Mouse (Mus musculus) erythroid progenitor cell, adult 5-6 weeks (primary cell): ENCODE data around the gene Dnajb4. TPM values are rescaled to one million over a fixed set of nuclear protein-coding genes. Genes with fewer than 3 reads are reported as not detected.

ENCODE experiments used
- ATAC-seq: replicated peaks from 2 replicates; pipeline ENCODE4 v1.8.0; 2016; ENCODE audit warnings: moderate number of reproducible peaks, mild to moderate bottlenecking, moderate TSS enrichment, inconsistent platforms; ENCODE audit not compliant: poor library complexity, low FRiP score, severe bottlenecking
- total RNA-seq, 2 experiments: library from RNA; stranded (forward) in 1 of 2; stranded (reverse) in 1 of 2; fragments of 150-400 nt in 1 of 2; fragments of 186-747, 209-891 nt in 1 of 2; gene quantifications; 2 replicates each; pipeline versions ENCODE4 v1.2.3 to v1.2.4; 2015 to 2017; ENCODE audit warnings: low replicate concordance in 2 of 2

Gene Dnajb4
- total RNA-seq, 2 experiments from 2014 or later = 101 to 106 TPM

- 0 out of 2 replicates have a peak, but pooled peaks have one; percentile 1 for ATAC-seq
Measured at GRCm38 (mm10) chr3:152209177-152209966, 730 bp downstream of the Dnajb4 start.

- ATAC-seq = no peak
Measured at GRCm38 (mm10) chr3:152208096-152208885, 1.8 kb downstream of the Dnajb4 start.

GRCm38 (mm10) chr3:152207156-152207555 is 2.9 kb downstream of the Dnajb4 start:
- ATAC-seq = no peak

GRCm38 (mm10) chr3:152204577-152204976 is 5.5 kb downstream of the Dnajb4 start:
- no peak for ATAC-seq

GRCm38 (mm10) chr3:152203996-152204395 is 6.1 kb downstream of the Dnajb4 start:
- ATAC-seq = no peak

GRCm38 (mm10) chr3:152203411-152203810 is 6.7 kb downstream of the Dnajb4 start:
- ATAC-seq = no peak

GRCm38 (mm10) chr3:152202942-152203341 is 7.2 kb downstream of the Dnajb4 start:
- no peak for ATAC-seq

- ATAC-seq = no peak
Measured at GRCm38 (mm10) chr3:152201651-152202050, 8.5 kb downstream of the Dnajb4 start.

- no peak for ATAC-seq
Measured at GRCm38 (mm10) chr3:152201181-152201580, 8.9 kb downstream of the Dnajb4 start.

- ATAC-seq = no peak
Measured at GRCm38 (mm10) chr3:152199125-152199524, 11.0 kb downstream of the Dnajb4 start.

GRCm38 (mm10) chr3:152197246-152197645 is 12.9 kb downstream of the Dnajb4 start:
- peak; percentile 76 for ATAC-seq

GRCm38 (mm10) chr3:152193635-152194097 is 16.4 kb downstream of the Dnajb4 start:
- ATAC-seq = peak; percentile 85

- no peak for ATAC-seq
Measured at GRCm38 (mm10) chr3:152193177-152193576, 16.9 kb downstream of the Dnajb4 start.

GRCm38 (mm10) chr3:152192238-152192931 is 17.7 kb downstream of the Dnajb4 start:
- no peak for ATAC-seq

GRCm38 (mm10) chr3:152191791-152192237 is 18.3 kb downstream of the Dnajb4 start:
- ATAC-seq = peak; percentile 67

- 0 out of 2 replicates have a peak, but pooled peaks have one; percentile 29 for ATAC-seq
Measured at GRCm38 (mm10) chr3:152190679-152191477, 19.2 kb downstream of the Dnajb4 start.

- no peak for ATAC-seq
Measured at GRCm38 (mm10) chr3:152189306-152189705, 20.8 kb downstream of the Dnajb4 start.

- ATAC-seq = no peak
Measured at GRCm38 (mm10) chr3:152186106-152186505, 24.0 kb downstream of the Dnajb4 start.

- ATAC-seq = no peak
Measured at GRCm38 (mm10) chr3:152183522-152183921, 26.6 kb downstream of the Dnajb4 start.
